Mouse (Mus musculus): ENCODE results near the gene Aff4. TPM values are rescaled to one million over a fixed set of nuclear protein-coding genes. Genes with fewer than 3 reads are reported as not detected.
"Not testable (repeated sequence)": the region's sequence is repeated elsewhere in the genome, so short reads cannot be mapped to it uniquely, and the experiment has no call there.

Gene Aff4
- total RNA-seq (2021): 100 to 1,000 TPM; 127 to 129 TPM

DNA sequence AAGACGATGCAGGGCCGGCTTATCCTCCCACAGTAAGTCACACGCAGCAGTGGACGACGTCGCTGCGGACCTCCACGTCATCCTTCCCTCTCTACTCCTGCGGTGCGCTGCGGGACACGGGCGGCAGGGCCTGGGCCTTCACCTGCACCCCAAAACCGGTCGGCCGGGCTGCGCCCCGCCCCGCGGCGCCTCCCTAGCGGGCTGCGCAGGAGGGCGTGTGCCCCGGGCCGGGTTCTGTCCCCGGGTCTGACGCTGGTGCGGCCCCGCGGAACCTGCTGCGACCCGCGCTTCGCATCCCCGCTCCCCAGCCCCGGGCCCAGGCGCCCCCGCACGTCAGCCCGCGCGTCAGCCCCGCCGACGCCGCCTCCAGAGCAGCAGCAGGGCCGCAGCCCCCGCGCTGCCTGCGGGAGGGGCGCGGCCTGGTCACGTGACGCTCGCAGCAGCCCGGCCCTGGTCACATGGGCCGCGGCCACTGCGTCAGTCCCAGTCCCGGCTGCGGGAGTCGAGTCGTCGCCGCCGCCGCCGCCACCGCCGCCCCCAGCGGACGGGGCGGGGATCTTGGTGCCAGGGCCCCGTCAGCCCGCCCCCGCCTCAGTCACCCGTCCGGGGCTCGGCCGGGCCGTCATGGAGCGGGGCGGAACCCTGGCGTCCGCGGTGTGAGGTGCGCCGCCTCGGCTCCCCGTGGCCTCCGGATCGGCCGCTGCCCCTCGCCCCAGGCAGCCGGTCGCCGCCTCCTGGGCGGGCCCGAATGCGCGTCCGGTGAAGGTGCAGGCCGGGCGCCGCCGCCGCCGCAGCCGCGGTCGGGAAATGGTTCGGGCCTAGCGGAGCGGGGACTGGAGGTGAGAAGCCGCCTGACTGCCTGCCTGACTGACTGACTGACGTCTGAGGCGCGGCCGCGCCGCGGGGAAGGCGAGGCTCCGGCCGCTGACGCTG lies at the start of gene Aff4:
Gene Aff4 (plus strand): TSS at position 543 of the 933 bp plus-strand sequence.
- peak; percentile 89 to 91 for DNase-seq
- intact Hi-C loops (cut with DNase I): loop anchor here (2.0 kb wide), 2 partner anchors 26 to 52 kb away; partner anchors contain the start of gene Zcchc10

DNA sequence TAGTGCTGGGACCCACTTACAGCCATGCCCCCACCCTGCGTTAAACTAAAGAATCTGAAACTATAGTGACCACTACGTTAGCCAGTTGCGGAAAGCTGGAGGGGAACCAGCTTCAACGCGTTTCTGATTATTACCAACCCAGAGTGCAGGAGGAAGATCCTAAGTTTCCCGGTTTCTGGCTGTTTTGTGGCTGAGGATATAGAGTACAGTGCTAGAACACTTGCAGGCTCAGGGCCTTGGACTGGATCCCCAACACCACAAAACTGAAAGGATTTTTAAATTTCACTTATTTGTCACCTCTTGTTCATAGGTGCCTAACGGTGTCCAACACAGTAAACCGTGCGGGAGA lies 49.5 kb upstream of the Aff4 start:
- intact Hi-C loops (cut with DNase I): no loop called here
- no peak for DNase-seq

DNA sequence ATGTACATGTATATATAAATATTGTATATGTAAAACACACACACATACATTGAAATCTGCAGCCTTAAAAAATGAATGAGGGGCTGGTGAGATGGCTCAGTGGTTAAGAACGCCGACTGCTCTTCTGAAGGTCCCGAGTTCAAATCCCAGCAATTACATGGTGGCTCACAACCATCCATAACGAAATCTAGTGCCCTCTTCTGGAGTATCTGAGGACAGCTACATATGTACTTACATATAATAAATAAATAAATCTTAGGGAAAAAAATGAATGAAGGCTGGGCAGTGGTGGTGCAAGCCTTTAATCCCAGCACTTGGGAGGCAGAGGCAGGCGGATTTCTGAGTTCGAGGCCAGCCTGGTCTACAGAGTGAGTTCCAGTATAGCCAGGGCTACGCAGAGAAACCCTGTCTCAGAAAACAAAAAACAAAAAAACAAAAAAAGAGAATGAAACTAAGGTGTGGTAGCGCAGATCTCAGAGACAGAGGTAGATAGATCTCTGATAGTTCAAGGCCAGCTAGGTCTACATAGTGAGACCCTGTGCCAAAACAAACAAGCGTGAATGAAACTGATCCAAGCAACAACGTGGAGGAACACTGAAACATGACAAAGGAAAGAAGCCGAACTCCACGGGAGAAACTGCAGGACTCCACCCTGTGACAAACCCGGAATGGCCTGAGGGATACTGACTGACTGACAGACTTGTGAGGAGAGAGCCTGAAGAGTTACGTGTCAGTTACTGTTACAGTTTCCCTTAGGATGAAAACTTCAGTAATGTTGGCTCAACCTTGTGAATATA lies 46.4 kb upstream of the Aff4 start:
- no peak for DNase-seq
- intact Hi-C loops (cut with DNase I): no loop called here

DNA sequence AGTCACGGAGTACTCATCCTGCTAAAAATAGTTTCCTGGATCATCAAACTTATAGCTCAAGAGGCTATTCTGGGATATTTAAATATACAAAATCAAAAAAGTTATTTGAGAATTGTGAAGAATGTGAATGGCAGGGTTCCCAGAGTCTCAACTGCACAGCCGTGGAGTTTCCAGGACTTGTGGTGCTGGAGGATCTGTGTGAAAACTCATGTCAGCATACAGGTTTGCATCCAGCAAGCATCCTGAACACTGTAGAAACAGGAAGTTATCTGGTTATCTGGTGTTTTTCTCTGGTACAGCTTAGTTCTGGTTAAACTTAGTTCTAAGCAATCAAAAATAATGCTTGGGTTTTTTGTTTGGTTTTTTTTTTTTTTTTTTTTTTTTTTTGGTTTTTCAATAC lies 43.7 kb upstream of the Aff4 start:
- DNase-seq: peak; percentile 63 to 64
- intact Hi-C loops (cut with DNase I): no loop called here

DNA sequence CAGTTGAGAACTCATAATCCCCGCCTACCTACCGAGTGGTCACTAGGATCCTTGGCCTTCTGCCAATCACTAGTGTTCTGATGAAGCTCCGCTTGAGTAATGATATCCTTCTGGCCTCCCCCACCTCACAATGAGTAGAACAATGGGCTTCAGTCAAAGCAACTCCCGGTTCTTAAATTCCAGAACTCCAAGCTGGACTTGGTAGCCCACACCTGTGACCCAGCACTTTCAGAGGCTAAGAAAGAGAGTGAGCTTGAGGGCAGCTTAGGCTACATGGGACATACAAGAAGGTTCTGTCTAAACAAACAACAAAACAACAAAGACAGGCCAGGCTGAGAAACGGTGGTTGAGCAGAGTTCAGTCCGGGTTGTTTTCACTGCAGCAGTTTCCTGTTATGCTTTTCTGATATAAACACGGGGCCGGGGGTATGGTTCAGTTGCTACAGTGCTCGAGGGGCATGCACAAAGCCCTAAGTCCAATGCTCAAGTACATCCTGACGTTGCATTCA lies 43.0 kb upstream of the Aff4 start:
- intact Hi-C loops (cut with DNase I): no loop called here
- peak; percentile 72 to 75 for DNase-seq

DNA sequence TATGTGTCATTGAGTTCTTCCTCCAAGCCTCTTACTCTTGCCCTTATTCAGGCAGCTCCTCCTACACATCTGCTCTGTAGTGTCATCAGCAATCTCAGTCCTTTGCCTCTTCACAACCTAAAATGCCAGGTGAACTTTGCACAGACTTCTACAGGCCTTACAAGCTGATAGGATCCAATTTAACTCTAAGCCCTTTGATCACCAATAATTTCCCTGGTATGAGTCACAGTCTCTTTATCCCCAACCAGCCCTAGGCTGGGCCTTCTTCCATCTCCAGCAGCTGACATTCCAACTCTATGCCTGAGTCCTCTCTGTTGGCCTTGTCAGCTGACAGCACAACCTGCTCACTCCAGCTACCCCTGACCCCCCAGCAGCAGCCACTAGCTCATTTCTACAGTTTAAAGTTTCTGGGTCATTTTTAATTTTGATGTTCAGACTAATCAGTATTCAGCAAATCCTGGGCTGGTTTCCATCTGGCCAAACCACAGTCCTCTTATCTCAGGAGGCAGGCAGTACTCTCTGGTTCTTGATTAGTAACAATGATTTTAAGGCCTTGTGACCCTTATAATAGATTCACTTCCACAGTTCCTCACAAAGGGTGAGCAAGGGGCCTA lies 42.3 kb upstream of the Aff4 start:
- peak; percentile 82 to 86 for DNase-seq
- intact Hi-C loops (cut with DNase I): no loop called here

DNA sequence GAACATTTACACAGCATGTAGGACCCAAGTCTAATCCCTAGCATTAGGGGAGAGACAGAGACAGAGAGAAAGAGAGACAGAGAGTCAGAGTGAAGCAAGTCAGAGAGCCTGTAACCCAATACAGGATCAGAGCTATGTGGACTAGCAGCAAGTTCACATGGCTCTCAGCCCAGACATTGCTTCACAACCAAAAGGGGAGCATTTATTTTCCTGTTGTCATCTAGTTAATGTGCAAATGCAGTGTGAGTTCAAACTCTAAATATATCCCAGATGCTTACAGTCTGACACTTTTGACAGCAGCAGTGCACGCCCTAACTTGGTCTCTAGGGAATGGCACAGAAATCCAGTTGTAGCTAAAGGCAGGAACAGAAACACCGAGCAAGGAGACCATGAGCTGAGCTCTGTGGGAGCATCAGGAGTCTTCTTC lies 41.7 kb upstream of the Aff4 start:
- intact Hi-C loops (cut with DNase I): no loop called here
- peak; percentile 93 to 94 for DNase-seq

DNA sequence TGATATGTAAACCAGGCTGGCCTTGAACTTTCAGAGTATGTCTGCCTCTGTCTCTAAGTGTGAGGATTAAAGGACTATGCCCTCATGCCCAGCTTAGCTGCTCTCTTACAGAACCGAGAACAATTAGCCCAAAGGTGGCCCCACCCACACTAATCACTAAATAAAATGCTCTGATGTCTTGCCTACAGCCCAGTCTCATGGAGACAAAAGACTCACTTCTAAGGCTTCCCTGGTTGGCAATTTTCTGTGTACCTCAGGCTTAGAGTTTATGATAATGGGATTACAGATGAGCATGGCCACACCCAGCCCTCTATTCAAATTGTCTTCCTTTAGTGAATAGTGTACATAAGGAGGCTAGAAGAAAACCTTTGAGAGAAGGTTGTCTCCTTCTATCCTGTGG lies 39.2 kb upstream of the Aff4 start:
- intact Hi-C loops (cut with DNase I): loop anchor here (5.0 kb wide), 1 partner anchor 36 kb away; no protein-coding TSS in a partner anchor
- DNase-seq: no peak

DNA sequence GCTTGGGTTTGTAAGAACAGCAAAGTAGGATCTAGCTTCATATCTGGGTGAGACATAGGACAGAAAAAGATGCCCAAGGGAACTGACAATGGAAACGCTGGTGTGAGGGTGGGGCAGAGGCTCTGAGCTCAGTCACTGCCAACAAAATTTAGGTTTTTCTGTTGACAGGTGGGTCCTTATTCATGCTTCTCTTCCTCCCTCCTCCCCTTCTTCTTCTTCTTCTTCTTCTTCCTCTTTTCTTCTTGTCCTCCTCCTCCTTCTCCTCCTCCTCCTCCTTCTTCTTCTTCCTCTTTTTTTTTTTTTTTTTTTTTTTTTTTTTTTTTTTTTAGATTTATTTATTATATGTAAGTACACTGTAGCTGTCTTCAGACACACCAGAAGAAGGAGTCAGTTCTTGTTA lies 37.8 kb upstream of the Aff4 start:
- intact Hi-C loops (cut with DNase I): loop anchor here (5.0 kb wide), 1 partner anchor 34 kb away; no protein-coding TSS in a partner anchor
- DNase-seq: not testable (repeated sequence)

DNA sequence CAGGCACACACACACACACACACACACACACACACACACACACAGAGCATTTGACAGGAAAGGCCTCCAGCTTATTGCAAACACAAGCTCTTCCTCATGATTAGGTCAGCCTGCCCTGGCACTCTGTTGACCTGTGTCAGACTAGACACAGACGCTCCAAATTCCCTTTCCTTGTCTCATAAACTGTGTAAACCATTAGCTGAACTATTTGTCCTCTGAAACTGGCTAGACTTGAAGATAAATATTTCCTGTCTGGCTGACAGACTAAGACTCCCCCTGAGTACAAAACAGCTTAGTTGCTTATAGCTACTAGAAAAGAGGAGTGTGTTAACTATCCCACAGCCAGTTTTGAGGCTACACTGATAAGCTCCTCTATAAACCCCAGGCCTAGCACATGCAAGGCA lies 35.9 kb upstream of the Aff4 start:
- intact Hi-C loops (cut with DNase I): loop anchor here (5.0 kb wide), 1 partner anchor 33 kb away; no protein-coding TSS in a partner anchor
- DNase-seq: peak; percentile 47 to 55

DNA sequence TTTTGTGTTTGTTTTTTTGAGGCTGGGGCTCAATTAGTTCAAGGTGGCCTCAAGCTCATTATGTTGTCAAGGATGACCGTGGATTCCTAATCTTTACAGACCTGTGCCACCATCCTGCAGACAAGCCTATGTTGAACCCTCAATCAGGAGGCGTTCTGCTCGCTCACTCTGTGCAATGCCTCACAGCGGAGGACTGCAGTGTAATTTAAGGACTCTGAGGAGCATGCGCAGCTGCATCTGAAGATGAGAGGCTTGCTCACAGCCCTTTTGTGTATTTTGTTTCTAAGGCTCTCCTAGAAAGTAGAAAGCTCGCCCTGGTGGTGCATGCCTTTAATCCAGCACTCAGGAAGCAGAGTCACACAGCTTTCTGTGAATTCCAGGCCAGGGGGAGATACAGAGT lies 33.6 kb upstream of the Aff4 start:
- DNase-seq: no peak
- intact Hi-C loops (cut with DNase I): no loop called here

DNA sequence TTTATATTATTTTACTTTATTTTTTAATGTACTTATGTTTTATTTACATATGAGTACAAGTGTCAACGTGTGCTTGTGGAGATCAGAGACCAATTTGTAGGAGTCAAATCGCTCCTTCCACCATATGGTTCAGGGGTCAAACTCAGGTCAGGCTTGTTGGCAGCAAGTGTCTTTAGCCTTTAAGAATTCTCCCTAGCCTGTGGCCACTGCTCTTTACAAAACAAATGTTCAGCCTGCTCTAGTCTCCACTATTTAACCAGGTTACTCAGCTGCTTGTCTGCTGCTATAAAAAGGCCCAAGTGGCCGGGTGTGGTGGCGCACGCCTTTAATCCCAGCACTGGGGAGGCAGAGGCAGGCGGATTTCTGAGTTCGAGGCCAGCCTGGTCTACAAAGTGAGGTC lies 32.6 kb upstream of the Aff4 start:
- DNase-seq: no peak
- intact Hi-C loops (cut with DNase I): no loop called here

DNA sequence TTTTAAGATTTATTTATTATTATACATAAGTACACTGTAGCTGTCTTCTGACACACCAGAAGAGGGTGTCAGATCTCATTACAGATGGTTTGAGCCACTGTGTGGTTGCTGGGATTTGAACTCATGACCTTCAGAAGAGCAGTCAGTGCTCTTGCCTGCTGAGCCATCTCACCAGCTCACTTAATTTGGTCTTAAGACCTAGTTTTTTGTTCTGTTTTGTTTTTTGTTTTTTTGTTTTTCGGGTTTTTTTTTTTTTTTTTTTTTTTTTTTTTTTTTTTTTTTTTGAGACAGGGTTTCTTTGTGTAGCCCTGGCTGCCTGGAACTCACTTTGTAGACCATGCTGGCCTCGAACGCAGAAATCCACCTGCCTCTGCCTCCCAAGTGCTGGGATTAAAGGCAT lies 32.1 kb upstream of the Aff4 start:
- DNase-seq; intact Hi-C loops (cut with DNase I): not testable (repeated sequence)

DNA sequence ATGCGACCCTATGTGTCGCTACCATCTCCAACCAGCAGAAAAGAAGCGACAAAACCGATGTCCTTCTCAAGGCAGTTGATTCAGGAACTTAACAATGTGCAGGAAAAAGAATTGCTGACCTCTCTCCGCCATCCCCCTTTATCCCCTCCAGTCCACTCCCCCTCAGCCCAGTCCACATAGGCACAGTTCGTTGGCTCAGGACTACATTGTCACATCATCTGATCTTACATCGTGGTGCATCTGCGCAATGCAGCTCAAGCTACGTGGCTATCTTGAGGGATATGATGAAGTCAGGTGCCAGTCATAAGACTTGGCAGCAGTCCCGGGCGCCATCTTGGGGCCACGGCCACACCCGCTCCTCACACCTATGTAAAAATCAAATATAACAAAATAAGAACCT lies 30.8 kb upstream of the Aff4 start:
- intact Hi-C loops (cut with DNase I); DNase-seq: not testable (repeated sequence)

DNA sequence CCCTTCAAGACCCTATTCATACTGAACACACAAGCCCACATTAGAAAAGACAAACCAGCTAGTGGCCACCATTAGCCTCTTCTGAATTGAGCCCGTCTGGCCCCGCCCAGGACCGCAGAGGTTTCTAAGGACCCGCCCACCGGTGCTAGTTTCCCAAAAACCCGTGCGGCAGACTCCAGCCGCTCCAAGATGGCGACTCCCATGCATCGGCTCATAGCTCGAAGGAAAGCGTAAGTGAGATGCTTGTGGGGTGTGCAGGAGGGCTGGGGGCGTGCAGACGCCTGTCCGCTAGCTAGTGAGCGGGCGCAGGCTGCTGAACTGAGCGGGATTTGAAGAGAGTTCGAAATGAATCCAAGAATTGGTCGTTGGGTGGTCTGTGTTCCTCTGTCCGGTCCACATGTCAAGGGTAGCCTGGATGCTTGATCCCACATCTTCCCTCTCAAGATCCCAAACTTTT lies 26.1 kb upstream of the Aff4 start, which contains the start of gene Zcchc10:
Gene Zcchc10 (plus strand): TSS at position 168 of the 457 bp plus-strand sequence.
- peak; percentile 92 for DNase-seq
- intact Hi-C loops (cut with DNase I): loop anchor here (2.0 kb wide), 1 partner anchor 26 kb away; the partner anchor contains the start of gene Aff4

DNA sequence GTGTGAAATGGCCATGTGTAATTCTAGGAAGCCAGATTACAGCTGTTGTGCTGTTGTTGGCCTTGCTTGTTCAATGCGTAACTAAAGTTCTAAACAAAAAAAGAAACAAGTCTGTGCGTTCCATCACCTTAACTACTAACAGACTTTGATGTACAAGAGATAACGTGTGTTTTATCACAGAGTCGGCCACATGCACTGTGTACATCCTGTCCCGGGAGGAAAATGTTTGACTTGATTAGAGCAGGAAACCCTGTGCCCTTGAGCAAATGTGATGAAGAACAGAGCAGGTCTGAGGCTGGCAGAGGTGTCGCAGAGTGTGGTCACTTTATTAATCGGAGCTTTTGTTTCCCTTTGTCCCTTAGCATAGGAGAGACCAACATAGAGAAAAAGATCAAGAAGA lies 20.3 kb upstream of the Aff4 start:
- DNase-seq: no peak
- intact Hi-C loops (cut with DNase I): no loop called here

DNA sequence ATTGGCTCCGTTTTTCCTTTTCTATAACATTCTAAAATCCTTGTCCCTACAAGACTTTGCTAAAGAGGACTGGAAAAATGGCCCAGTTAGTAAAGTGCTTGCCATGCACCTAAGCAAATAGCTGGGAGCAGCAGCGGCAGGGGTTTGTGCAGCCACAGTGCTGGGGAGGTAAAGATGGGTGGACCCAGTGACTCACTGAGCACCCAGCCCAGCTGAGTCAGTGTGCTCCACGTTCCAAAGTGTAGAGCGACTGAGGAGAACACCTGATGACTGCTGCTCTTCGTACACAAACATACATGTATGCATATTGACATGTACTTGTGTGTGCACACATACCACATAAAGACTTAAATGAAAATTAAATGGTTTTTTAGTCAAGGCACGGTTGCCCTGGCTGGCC lies 19.5 kb upstream of the Aff4 start:
- intact Hi-C loops (cut with DNase I): no loop called here
- DNase-seq: no peak

DNA sequence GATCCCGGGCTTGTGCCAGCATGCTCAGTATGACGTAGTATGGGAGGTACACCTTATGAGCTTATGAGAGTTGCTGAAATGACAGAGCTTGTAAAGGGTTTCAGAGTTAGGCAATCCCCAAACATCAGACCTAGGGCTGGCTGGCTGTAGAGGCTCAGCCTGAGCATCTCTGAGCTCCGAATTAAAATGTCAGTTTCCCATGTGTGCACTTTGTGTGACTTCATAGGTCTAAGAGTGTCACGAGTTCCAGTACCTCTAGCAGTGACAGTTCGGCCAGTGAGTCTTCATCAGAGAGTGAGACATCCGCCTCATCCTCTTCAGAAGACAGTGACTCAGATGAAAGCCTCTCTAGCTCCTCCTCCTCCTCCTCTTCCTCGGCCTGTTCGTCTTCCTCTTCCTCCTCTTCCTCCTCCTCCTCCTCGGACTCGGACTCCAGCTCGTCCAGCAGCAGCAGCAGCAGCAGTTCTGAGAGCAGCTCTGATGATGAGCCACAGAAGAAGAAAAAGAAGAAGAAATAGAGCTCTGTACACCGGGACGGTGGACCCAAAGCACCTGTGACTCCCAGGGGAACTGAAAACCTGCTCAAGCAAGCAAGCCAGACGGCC lies 18.5 kb upstream of the Aff4 start:
- no peak for DNase-seq
- intact Hi-C loops (cut with DNase I): no loop called here

DNA sequence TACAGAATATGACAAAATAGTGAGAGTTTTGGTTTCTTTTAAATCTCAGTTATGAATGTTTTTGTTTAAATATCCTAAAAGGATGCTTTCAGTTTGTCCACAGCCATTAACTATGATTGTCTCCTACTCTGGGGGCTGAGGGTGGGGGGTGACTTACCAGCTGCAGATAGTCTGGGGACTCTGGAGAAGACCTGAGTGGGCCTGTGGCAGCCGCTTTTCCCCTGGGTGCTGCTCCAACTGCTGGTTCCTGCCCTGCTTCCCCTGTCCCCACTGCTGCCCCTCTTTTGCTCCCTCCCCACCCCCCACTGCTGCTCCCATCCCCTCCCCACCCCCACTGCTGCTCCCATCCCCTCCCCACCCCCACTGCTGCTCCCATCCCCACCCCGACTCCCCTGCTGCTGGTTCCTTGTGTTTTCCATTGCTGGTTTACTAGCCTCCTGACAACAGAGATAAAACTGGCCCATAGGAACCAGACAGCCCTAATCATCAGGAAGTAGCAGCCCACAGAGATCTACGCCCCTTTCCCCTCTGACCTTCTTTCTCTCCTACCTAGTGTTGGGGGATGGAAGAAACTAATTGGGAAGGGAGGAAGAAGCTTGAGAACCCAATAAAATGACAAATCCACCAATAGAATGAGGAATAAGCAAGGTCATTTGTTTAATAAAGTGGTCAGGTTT lies 15.0 kb upstream of the Aff4 start:
- no peak for DNase-seq
- intact Hi-C loops (cut with DNase I): no loop called here

DNA sequence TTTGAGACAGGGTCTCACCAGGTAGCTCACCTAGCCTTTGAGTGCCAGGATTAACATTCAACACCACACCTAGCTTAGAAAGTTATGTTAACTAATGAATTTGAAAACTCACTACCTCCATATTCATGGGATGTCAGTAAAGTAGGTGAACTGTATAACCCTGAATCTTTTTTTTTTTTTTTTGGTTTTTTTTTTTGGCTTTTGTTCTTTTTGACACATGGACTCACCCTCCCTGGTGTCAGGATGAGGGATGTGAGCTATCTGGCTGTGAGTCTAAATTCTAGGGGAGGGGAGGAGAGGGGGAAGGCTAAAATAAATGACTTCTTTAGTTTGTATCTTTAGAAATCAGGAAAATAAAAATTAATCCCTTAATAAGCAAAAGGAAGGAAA lies 14.5 kb upstream of the Aff4 start:
- DNase-seq: no peak
- intact Hi-C loops (cut with DNase I): no loop called here
